Mouse (Mus musculus): ENCODE measurements at regions not wholly inside any gene's neighbourhood (a gene's known extent, or its start where the extent isn't known, plus 50 kb on each side); places are given as distances from the start of the nearest gene placed in this dataset.

DNA sequence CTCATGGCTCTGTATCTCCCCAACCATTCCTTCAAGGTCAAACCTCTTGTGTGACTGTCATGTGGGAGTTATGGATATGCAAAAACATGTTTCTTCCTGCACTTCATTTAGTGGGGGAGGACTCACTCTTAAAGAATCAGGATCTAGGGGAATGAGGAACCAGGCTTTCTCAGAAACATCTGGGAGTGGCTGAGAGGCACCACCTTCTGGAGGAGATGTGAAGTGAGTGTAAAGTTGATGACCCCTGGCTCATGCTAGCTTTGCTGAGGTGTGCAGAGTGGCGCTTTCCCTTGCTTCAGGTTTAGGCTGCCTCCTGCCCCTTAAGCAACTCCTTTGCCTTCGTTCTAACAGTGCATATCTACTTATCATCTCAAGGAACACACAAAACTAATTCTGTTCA is 119.6 kb upstream of the Rnd3 start:
- TF ChIP-seq ZKSCAN1 (IDR thresholded peaks at IDR 0.05; ENCODE audit: low read depth, low read length) (no peak), CHD1 (IDR thresholded peaks at IDR 0.05; ENCODE audit: low read depth, low read length) (no peak), CTCF (IDR thresholded peaks at IDR 0.05 in 2 of 3, conservative IDR thresholded peaks at IDR 0.05 in 1 of 3; ENCODE audit: control insufficient read depth in 1 of 3, insufficient read depth in 1 of 3, low read depth in 2 of 3, low read length in 3 of 3, poor library complexity in 1 of 3, severe bottlenecking in 1 of 3) (no peak), HCFC1 (IDR thresholded peaks at IDR 0.05; ENCODE audit: low read depth, low read length) (no peak), POLR2AphosphoS2 (IDR thresholded peaks at IDR 0.05; ENCODE audit: low read length) (no peak), EP300 (IDR thresholded peaks at IDR 0.05; ENCODE audit: low read depth in 1 of 2, low read length in 2 of 2) (no peak)

All from MEL (cell line).